Mouse (Mus musculus) CH12.LX (cell line): ENCODE results near the gene Tmem50a. TPM values are rescaled to one million over a fixed set of nuclear protein-coding genes. Genes with fewer than 3 reads are reported as not detected.

Experiments used
- DNase-seq: peaks from one replicate; pipeline ENCODE4 v3.0.0-alpha.2; 2013; ENCODE audit errors: extremely low read depth
- H3K27ac ChIP-seq: 2 replicates; pipeline ENCODE4 v1.5.1; 2012; ENCODE audit warnings: low read depth, mild to moderate bottlenecking, control low read depth, moderate library complexity; ENCODE audit not compliant: insufficient read depth
- H3K27me3 ChIP-seq: replicated peaks from 2 replicates; pipeline ENCODE3; 2012; ENCODE audit warnings: inconsistent platforms
- H3K36me3 ChIP-seq, 2 experiments: replicated peaks in 1 of 2; 2 replicates each; pipeline versions ENCODE3 to v1.6.1; 2012; ENCODE audit warnings: inconsistent platforms in 1 of 2, low read length in 1 of 2, mild to moderate bottlenecking in 1 of 2, mixed read lengths in 1 of 2, moderate library complexity in 1 of 2; ENCODE audit not compliant: control insufficient read depth in 1 of 2, insufficient read depth in 1 of 2
- H3K4me1 ChIP-seq, 2 experiments: 2 replicates each; pipeline ENCODE4 v1.6.1; 2012; ENCODE audit warnings: inconsistent platforms in 1 of 2, moderate library complexity in 1 of 2; ENCODE audit not compliant: insufficient read depth in 2 of 2, control insufficient read depth in 1 of 2
- H3K4me2 ChIP-seq: 2 replicates; pipeline ENCODE4 v1.6.1; 2012; ENCODE audit warnings: low read depth, mild to moderate bottlenecking, control low read depth; ENCODE audit not compliant: poor library complexity, insufficient read depth, severe bottlenecking
- H3K4me3 ChIP-seq, 3 experiments: fragments of 150-350 bp in 1 of 3; sonication (generic) in 1 of 3; replicated peaks in 1 of 3; 2 replicates each; pipeline versions ENCODE3 to v1.5.1; 2011 to 2012; ENCODE audit warnings: low read depth in 2 of 3, low read length in 2 of 3, mild to moderate bottlenecking in 2 of 3, moderate library complexity in 2 of 3, control low read depth in 1 of 3, improper control_type of control experiment in 1 of 3, inconsistent platforms in 1 of 3, mixed read lengths in 1 of 3; ENCODE audit not compliant: poor library complexity in 1 of 3
- H3K79me2 ChIP-seq: replicated peaks from 2 replicates; pipeline ENCODE4 v1.6.1; 2012; ENCODE audit warnings: mild to moderate bottlenecking, moderate library complexity; ENCODE audit not compliant: control insufficient read depth, poor library complexity, insufficient read depth, severe bottlenecking; ENCODE audit errors: extremely low read depth
- H3K9ac ChIP-seq: 2 replicates; pipeline ENCODE4 v1.6.1; 2012; ENCODE audit warnings: low read depth, mild to moderate bottlenecking, control low read depth, moderate library complexity; ENCODE audit not compliant: insufficient read depth
- H3K9me3 ChIP-seq: replicated peaks from 2 replicates; pipeline ENCODE3; 2012; ENCODE audit warnings: low read length, inconsistent platforms, mixed read lengths
- BHLHE40 ChIP-seq: IDR thresholded peaks from 2 replicates; pipeline ENCODE4 v1.6.1; 2011; ENCODE audit warnings: mild to moderate bottlenecking, low read depth, low read length, improper control_type of control experiment
- CHD1 ChIP-seq: IDR thresholded peaks from 2 replicates; pipeline ENCODE4 v1.6.1; 2012; ENCODE audit warnings: low read depth, low read length, improper control_type of control experiment, inconsistent platforms
- CHD2 ChIP-seq: IDR thresholded peaks from 2 replicates; pipeline ENCODE4 v1.6.1; 2011; ENCODE audit warnings: low read length, improper control_type of control experiment
- E2F4 ChIP-seq: IDR thresholded peaks from 2 replicates; pipeline ENCODE4 v1.6.1; 2011; ENCODE audit warnings: low read depth, low read length, improper control_type of control experiment; ENCODE audit not compliant: insufficient replicate concordance
- ELF1 ChIP-seq: IDR thresholded peaks from 2 replicates; pipeline ENCODE4 v1.6.1; 2014; ENCODE audit warnings: low read depth, mild to moderate bottlenecking, inconsistent platforms, low read length, improper control_type of control experiment
- EP300 ChIP-seq: IDR thresholded peaks from 2 replicates; pipeline ENCODE4 v1.6.1; 2011; ENCODE audit warnings: low read length, improper control_type of control experiment
- ETS1 ChIP-seq: conservative IDR thresholded peaks from 2 replicates; pipeline ENCODE4 v1.6.1; 2012; ENCODE audit warnings: low read depth, mild to moderate bottlenecking, inconsistent platforms, low read length, improper control_type of control experiment, moderate library complexity
- GABPA ChIP-seq: IDR thresholded peaks from 2 replicates; pipeline ENCODE4 v1.6.1; 2012; ENCODE audit warnings: low read depth, low read length, improper control_type of control experiment, inconsistent platforms; ENCODE audit not compliant: insufficient replicate concordance
- HCFC1 ChIP-seq: IDR thresholded peaks from 2 replicates; pipeline ENCODE4 v1.6.1; 2012; ENCODE audit warnings: low read depth, mild to moderate bottlenecking, inconsistent platforms, low read length, improper control_type of control experiment
- IRF4 ChIP-seq: IDR thresholded peaks from 2 replicates; pipeline ENCODE4 v1.6.1; 2014; ENCODE audit warnings: low read depth, mild to moderate bottlenecking, inconsistent platforms, low read length, improper control_type of control experiment
- KAT2A ChIP-seq: IDR thresholded peaks from 2 replicates; pipeline ENCODE4 v1.6.1; 2012; ENCODE audit warnings: low read length, improper control_type of control experiment, inconsistent platforms; ENCODE audit not compliant: insufficient replicate concordance
- MAFK ChIP-seq: IDR thresholded peaks from 2 replicates; pipeline ENCODE4 v1.6.1; 2011; ENCODE audit warnings: low read length, improper control_type of control experiment; ENCODE audit not compliant: insufficient replicate concordance
- MEF2A ChIP-seq: IDR thresholded peaks from 2 replicates; pipeline ENCODE4 v1.6.1; 2014; ENCODE audit warnings: low read depth, mild to moderate bottlenecking, inconsistent platforms, low read length, improper control_type of control experiment, borderline replicate concordance
- MXI1 ChIP-seq: IDR thresholded peaks from 2 replicates; pipeline ENCODE4 v1.6.1; 2011; ENCODE audit warnings: mild to moderate bottlenecking, low read depth, low read length, improper control_type of control experiment
- MYC ChIP-seq: IDR thresholded peaks from 2 replicates; pipeline ENCODE4 v1.6.1; 2011; ENCODE audit warnings: low read depth, mild to moderate bottlenecking, improper control_type of control experiment, low read length
- NELFE ChIP-seq: IDR thresholded peaks from 2 replicates; pipeline ENCODE4 v1.6.1; 2011; ENCODE audit warnings: low read depth, low read length, improper control_type of control experiment
- NRF1 ChIP-seq: IDR thresholded peaks from 2 replicates; pipeline ENCODE4 v1.6.1; 2014; ENCODE audit warnings: low read depth, mild to moderate bottlenecking, inconsistent platforms, low read length, improper control_type of control experiment, moderate library complexity
- POLR2A ChIP-seq: IDR thresholded peaks from 2 replicates; pipeline ENCODE4 v1.6.1; 2011; ENCODE audit warnings: low read depth, mild to moderate bottlenecking, improper control_type of control experiment, low read length
- POLR2AphosphoS2 ChIP-seq: IDR thresholded peaks from 2 replicates; pipeline ENCODE4 v1.6.1; 2011; ENCODE audit warnings: low read depth, low read length, improper control_type of control experiment
- RCOR1 ChIP-seq: conservative IDR thresholded peaks from 2 replicates; pipeline ENCODE4 v1.6.1; 2012; ENCODE audit warnings: low read depth, mild to moderate bottlenecking, inconsistent platforms, low read length, improper control_type of control experiment
- SIN3A ChIP-seq: IDR thresholded peaks from 2 replicates; pipeline ENCODE4 v1.6.1; 2012; ENCODE audit warnings: low read length, improper control_type of control experiment, inconsistent platforms
- SMC3 ChIP-seq: IDR thresholded peaks from 2 replicates; pipeline ENCODE4 v1.6.1; 2011; ENCODE audit warnings: low read depth, low read length, improper control_type of control experiment
- TBP ChIP-seq: conservative IDR thresholded peaks from 2 replicates; pipeline ENCODE4 v1.6.1; 2011; ENCODE audit warnings: low read depth, low read length, improper control_type of control experiment
- TCF12 ChIP-seq: IDR thresholded peaks from 2 replicates; pipeline ENCODE4 v1.6.1; 2014; ENCODE audit warnings: low read depth, mild to moderate bottlenecking, inconsistent platforms, low read length, improper control_type of control experiment
- UBTF ChIP-seq: IDR thresholded peaks from 2 replicates; pipeline ENCODE4 v1.6.1; 2012; ENCODE audit warnings: low read depth, mild to moderate bottlenecking, inconsistent platforms, low read length, improper control_type of control experiment, moderate library complexity
- USF2 ChIP-seq: conservative IDR thresholded peaks from 2 replicates; pipeline ENCODE4 v1.6.1; 2011; ENCODE audit warnings: low read depth, low read length, improper control_type of control experiment
- ZC3H11A ChIP-seq: IDR thresholded peaks from 2 replicates; pipeline ENCODE4 v1.6.1; 2012; ENCODE audit warnings: low read depth, mild to moderate bottlenecking, inconsistent platforms, low read length, improper control_type of control experiment
- ZMIZ1 ChIP-seq: IDR thresholded peaks from 2 replicates; pipeline ENCODE4 v1.6.1; 2012; ENCODE audit warnings: low read depth, mild to moderate bottlenecking, inconsistent platforms, low read length, improper control_type of control experiment
- ZNF384 ChIP-seq: IDR thresholded peaks from 2 replicates; pipeline ENCODE4 v1.6.1; 2012; ENCODE audit warnings: low read depth, low read length, improper control_type of control experiment, inconsistent platforms
- dilution Hi-C: fragments of 300-500 bp; cut with MboI; formaldehyde crosslinking; loops from 2 replicates; pipeline ENCODE4 v1.14.3; 2020; ENCODE audit warnings: low sequenced_read_pairs; ENCODE audit not compliant: extremely low pct_unique_long_range_greater_than_20kb, extremely low pct_ligation_motif_present
- in situ Hi-C: fragments of 300-500 bp; cut with MboI; formaldehyde crosslinking; loops from 3 replicates; pipeline ENCODE4 v1.14.3; 2019; ENCODE audit warnings: low sequenced_read_pairs, low pct_ligation_motif_present, low pct_unique_long_range_greater_than_20kb, mixed read lengths
- polyA plus RNA-seq: library from polyadenylated mRNA; unstranded; fragments of >175 nt; gene quantifications from 2 replicates; pipeline ENCODE4 v1.2.1, GENCODE M21; 2012; ENCODE audit warnings: low read depth; ENCODE audit not compliant: insufficient read length
- total RNA-seq, 2 experiments: library from RNA; depleted of rRNA; stranded (reverse); fragments of 300-350 nt in 1 of 2; fragments of >200 nt in 1 of 2; gene quantifications; 2 replicates each; pipeline ENCODE4 v1.2.3; 2012 to 2014

Gene Tmem50a
- total and polyA plus RNA-seq, 3 experiments, result 95.8 to 133 (median 131) TPM

GRCm38 (mm10) chr4:134903046-134903445, 11.8 kb downstream of the Tmem50a start:
- no peaks in the 10 kb centered on the region for H3K27me3 ChIP-seq
- dilution Hi-C loops, result no loop called here
- in situ Hi-C loops, result no loop called here
- DNase-seq, result no peak
- no peaks in the 10 kb centered on the region for H3K9me3 ChIP-seq
- no peak overlapping the region for H3K27ac ChIP-seq
- H3K79me2 ChIP-seq, result 0 out of 2 replicates have a peak, but pooled peaks cover 2% of the 10 kb centered on the region
- no peak overlapping the region for H3K4me2 ChIP-seq
- TF ChIP-seq ETS1, result no peak
- TF ChIP-seq SMC3, result no peak
- no peak for TF ChIP-seq ZC3H11A
- TF ChIP-seq USF2, result no peak
- no peak for TF ChIP-seq NELFE
- no peak for TF ChIP-seq KAT2A
- no peak for TF ChIP-seq HCFC1
- TF ChIP-seq IRF4, result no peak
- TF ChIP-seq TCF12, result no peak
- no peak for TF ChIP-seq SIN3A
- TF ChIP-seq POLR2A, result no peak
- TF ChIP-seq NRF1, result no peak
- no peak for TF ChIP-seq ZMIZ1
- no peak for TF ChIP-seq MYC
- no peak for TF ChIP-seq EP300
- TF ChIP-seq E2F4, result no peak
- no peak for TF ChIP-seq POLR2AphosphoS2
- TF ChIP-seq ZNF384, result no peak
- no peak for TF ChIP-seq MAFK
- no peak overlapping the region for H3K9ac ChIP-seq
- no peak overlapping the region for H3K4me3 ChIP-seq
- peaks cover 74 to 92% of the 10 kb centered on the region in 2 experiments for H3K36me3 ChIP-seq
- H3K4me1 ChIP-seq, result no peaks in the 10 kb centered on the region

DNA sequence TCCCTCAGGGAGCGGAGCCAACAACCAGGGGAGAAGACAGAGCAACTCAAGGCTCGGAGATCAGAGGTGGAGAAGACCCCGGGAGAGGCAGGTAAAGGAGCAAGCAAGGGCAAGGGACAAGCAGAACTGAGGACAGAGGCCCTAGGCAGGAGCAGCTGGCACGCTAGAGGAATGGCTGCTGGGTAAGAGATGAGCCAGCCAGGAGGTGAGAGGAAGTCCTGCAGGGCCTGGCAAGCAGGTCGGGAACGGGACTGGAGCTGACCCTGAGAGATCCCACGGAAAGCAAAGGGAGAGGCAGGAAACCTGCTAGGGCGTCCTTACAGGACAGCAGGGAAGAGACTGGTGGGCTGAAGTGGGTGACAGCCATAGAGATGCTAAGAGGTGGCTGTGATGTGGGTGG, 13.7 kb downstream of the Tmem50a start:
- no peak overlapping the region for H3K4me3 ChIP-seq
- H3K4me1 ChIP-seq, result no peaks in the 10 kb centered on the region
- in situ Hi-C loops, result no loop called here
- H3K9me3 ChIP-seq, result no peaks in the 10 kb centered on the region
- H3K27me3 ChIP-seq, result no peaks in the 10 kb centered on the region
- DNase-seq, result no peak
- TF ChIP-seq NELFE (no peak), USF2 (no peak), MEF2A (no peak), E2F4 (no peak), GABPA (no peak), CHD2 (no peak), RCOR1 (no peak), UBTF (no peak), TCF12 (no peak), ZNF384 (no peak), BHLHE40 (no peak), HCFC1 (no peak), MAFK (no peak), ETS1 (no peak), TBP (no peak), MXI1 (no peak), ELF1 (no peak), EP300 (no peak), CHD1 (no peak), IRF4 (no peak)
- no peak overlapping the region for H3K9ac ChIP-seq
- dilution Hi-C loops, result no loop called here
- no peak overlapping the region for H3K4me2 ChIP-seq
- H3K27ac ChIP-seq, result no peak overlapping the region
- peaks cover 74 to 91% of the 10 kb centered on the region in 2 experiments for H3K36me3 ChIP-seq
- H3K79me2 ChIP-seq, result no peaks in the 10 kb centered on the region
